ENCODE assay signal across 27 mouse cellular contexts in genomic region chr5:100374703-100375102, GRCm38 (mm10). TPM values are rescaled to one million over a fixed set of nuclear protein-coding genes. Genes with fewer than 3 reads are reported as not detected.
A peak's percentile ranks its signal among the peaks of the same experiment; 100 is the strongest.
DNase-seq lines count a peak whose midpoint lies in the region; ATAC-seq lines count a peak whose summit lies in the region.
"Had no signal": no experiment of that assay in that cellular context is flagged by ENCODE, and none has a peak within 500 bp of the region (broad histone marks: within the 10 kb centered on the region; RNA-seq: fewer than 3 reads in every experiment).

No protein-coding gene starts in this region.

- no peaks in the 10 kb centered on the region for H3K9me3 ChIP-seq in hindbrain, embryonic 15.5 days
- no peaks in the 10 kb centered on the region for H3K9me3 ChIP-seq in hindbrain, embryonic 10.5 days
- no peaks in the 10 kb centered on the region for H3K9me3 ChIP-seq in limb, embryonic 11.5 days (ENCODE audit: control insufficient read depth, low read length)
- H3K9me3 ChIP-seq in limb, embryonic 10.5 days (replicated peaks): no peaks in the 10 kb centered on the region
- no peaks in the 10 kb centered on the region for H3K9me3 ChIP-seq in embryonic facial prominence, embryonic 13.5 days
- no peaks in the 10 kb centered on the region for H3K9me3 ChIP-seq in intestine, embryonic 15.5 days
- H3K9me3 ChIP-seq: G1E; limb, embryonic 15.5 days; midbrain, embryonic 15.5 days; stomach, embryonic 15.5 days had no signal

- H3K4me1 ChIP-seq in hindbrain, embryonic 15.5 days (replicated peaks): no peaks in the 10 kb centered on the region; the same call in 1 of the 2 replicates
- H3K4me1 ChIP-seq in hindbrain, embryonic 10.5 days (replicated peaks): no peaks in the 10 kb centered on the region
- H3K4me1 ChIP-seq in limb, embryonic 11.5 days (ENCODE audit: control insufficient read depth, insufficient read depth, low read length): no peaks in the 10 kb centered on the region
- no peaks in the 10 kb centered on the region for H3K4me1 ChIP-seq in limb, embryonic 10.5 days
- H3K4me1 ChIP-seq in embryonic facial prominence, embryonic 13.5 days: no peaks in the 10 kb centered on the region
- no peaks in the 10 kb centered on the region for H3K4me1 ChIP-seq in intestine, embryonic 15.5 days (replicated peaks)
- H3K4me1 ChIP-seq: limb, embryonic 15.5 days; midbrain, embryonic 15.5 days; stomach, embryonic 15.5 days had no signal

- WGBS in hindbrain, embryonic 15.5 days: 100% methylated on average over 2 of the region's 2 CpGs
- 92% methylated on average over 2 of the region's 2 CpGs for WGBS in hindbrain, embryonic 10.5 days
- WGBS in limb, embryonic 11.5 days: 91% methylated on average over 2 of the region's 2 CpGs
- 93% methylated on average over 2 of the region's 2 CpGs for WGBS in limb, embryonic 10.5 days
- WGBS in embryonic facial prominence, embryonic 13.5 days: 97% methylated on average over 2 of the region's 2 CpGs
- 91% methylated on average over 2 of the region's 2 CpGs for WGBS in intestine, embryonic 15.5 days

- H3K27ac ChIP-seq in hindbrain, embryonic 15.5 days (replicated peaks): no peak overlapping the region
- H3K27ac ChIP-seq in hindbrain, embryonic 10.5 days: no peak overlapping the region
- H3K27ac ChIP-seq in limb, embryonic 11.5 days (replicated peaks; ENCODE audit: low read depth, low read length): no peak overlapping the region
- H3K27ac ChIP-seq in limb, embryonic 10.5 days: no peak overlapping the region
- H3K27ac ChIP-seq in embryonic facial prominence, embryonic 13.5 days: no peak overlapping the region
- H3K27ac ChIP-seq in intestine, embryonic 15.5 days: no peak overlapping the region
- H3K27ac ChIP-seq: hindbrain, postnatal 0 days; limb, embryonic 15.5 days; midbrain, embryonic 15.5 days; stomach, embryonic 15.5 days had no signal

- H3K4me3 ChIP-seq in hindbrain, embryonic 15.5 days: no peak overlapping the region
- H3K4me3 ChIP-seq in hindbrain, embryonic 10.5 days: no peak overlapping the region
- H3K4me3 ChIP-seq in limb, embryonic 11.5 days (ENCODE audit: low read depth, low read length): no peak overlapping the region
- H3K4me3 ChIP-seq in limb, embryonic 10.5 days: no peak overlapping the region
- H3K4me3 ChIP-seq in embryonic facial prominence, embryonic 13.5 days: no peak overlapping the region
- no peak overlapping the region for H3K4me3 ChIP-seq in intestine, embryonic 15.5 days (replicated peaks)
- H3K4me3 ChIP-seq: limb, embryonic 15.5 days; midbrain, embryonic 15.5 days; stomach, embryonic 15.5 days had no signal

- no peak overlapping the region for H3K4me2 ChIP-seq in hindbrain, embryonic 15.5 days
- no peak overlapping the region for H3K4me2 ChIP-seq in limb, embryonic 11.5 days (ENCODE audit: low read depth, severe bottlenecking)
- no peak overlapping the region for H3K4me2 ChIP-seq in embryonic facial prominence, embryonic 13.5 days
- H3K4me2 ChIP-seq in intestine, embryonic 15.5 days (replicated peaks): no peak overlapping the region
- H3K4me2 ChIP-seq: heart, embryonic 11.5 days; limb, embryonic 15.5 days; lung, embryonic 14.5 days; midbrain, embryonic 15.5 days; stomach, embryonic 15.5 days had no signal

- no peak for DNase-seq in hindbrain, embryonic 10.5 days (ENCODE audit: low spot score)
- DNase-seq in limb, embryonic 11.5 days (ENCODE audit: low spot score): no peak
- DNase-seq in limb, embryonic 10.5 days (ENCODE audit: low spot score): no peak
- DNase-seq in right cerebral cortex, adult 18-20 months: no peak
- DNase-seq: B cell, adult 2 months; cerebellum, adult 11-12 months; cerebellum, postnatal 14 days; forebrain, postnatal 0 days; gastrocnemius, postnatal 14 days; heart, adult 11 months; heart, postnatal 10 days; kidney, adult 2 months; kidney, postnatal 36 days; layer of hippocampus, adult 9-11 months; lung, embryonic 14.5 days; lung, postnatal 4 days had no signal

- no peak overlapping the region for H3K9ac ChIP-seq in hindbrain, embryonic 15.5 days
- no peak overlapping the region for H3K9ac ChIP-seq in limb, embryonic 11.5 days (ENCODE audit: low read length)
- no peak overlapping the region for H3K9ac ChIP-seq in embryonic facial prominence, embryonic 13.5 days
- no peak overlapping the region for H3K9ac ChIP-seq in intestine, embryonic 15.5 days
- H3K9ac ChIP-seq: forebrain, postnatal 0 days; limb, embryonic 15.5 days; lung, embryonic 14.5 days; midbrain, embryonic 15.5 days; stomach, embryonic 15.5 days had no signal

- peak; percentile 17; the same call in 1 of the 2 replicates for ATAC-seq in hindbrain, embryonic 15.5 days (ENCODE audit: low FRiP score, low read depth)
- peak; percentile 21; the same call in 1 of the 2 replicates for ATAC-seq in limb, embryonic 11.5 days (ENCODE audit: insufficient number of reproducible peaks, low FRiP score, low TSS enrichment, low read depth)
- 0 out of 2 replicates have a peak, but pooled peaks have one; percentile 15 for ATAC-seq in embryonic facial prominence, embryonic 13.5 days (ENCODE audit: insufficient number of reproducible peaks, insufficient read depth, low FRiP score, low TSS enrichment, low read depth)
- 0 out of 2 replicates have a peak, but pooled peaks have one; percentile 10 for ATAC-seq in intestine, embryonic 15.5 days
- ATAC-seq: Patski had no signal

- H3K36me3 ChIP-seq in hindbrain, embryonic 15.5 days: peaks cover 68% of the 10 kb centered on the region
- peaks cover 90% of the 10 kb centered on the region for H3K36me3 ChIP-seq in hindbrain, embryonic 10.5 days
- H3K36me3 ChIP-seq in limb, embryonic 11.5 days (ENCODE audit: control insufficient read depth, insufficient read depth, low read length): peaks cover 19% of the 10 kb centered on the region
- H3K36me3 ChIP-seq in limb, embryonic 10.5 days: peaks cover 93% of the 10 kb centered on the region
- peaks cover 94% of the 10 kb centered on the region for H3K36me3 ChIP-seq in embryonic facial prominence, embryonic 13.5 days
- peaks cover 27% of the 10 kb centered on the region for H3K36me3 ChIP-seq in intestine, embryonic 15.5 days

- H3K27me3 ChIP-seq in hindbrain, embryonic 15.5 days: no peaks in the 10 kb centered on the region
- no peaks in the 10 kb centered on the region for H3K27me3 ChIP-seq in hindbrain, embryonic 10.5 days (ENCODE audit: insufficient read depth, poor library complexity, severe bottlenecking)
- H3K27me3 ChIP-seq in limb, embryonic 11.5 days (ENCODE audit: control insufficient read depth, insufficient read depth, low read length): no peaks in the 10 kb centered on the region
- H3K27me3 ChIP-seq in limb, embryonic 10.5 days (ENCODE audit: low read depth, poor library complexity, severe bottlenecking): no peaks in the 10 kb centered on the region
- no peaks in the 10 kb centered on the region for H3K27me3 ChIP-seq in embryonic facial prominence, embryonic 13.5 days
- H3K27me3 ChIP-seq in intestine, embryonic 15.5 days (replicated peaks): no peaks in the 10 kb centered on the region
- H3K27me3 ChIP-seq: CH12.LX; limb, embryonic 15.5 days; midbrain, embryonic 15.5 days; Patski; stomach, embryonic 15.5 days had no signal

RNA-seq across cellular contexts. Expression of gene Sec31a, which starts 41.3 kb away (rescaled TPM):
- 86.4 and 95.4 TPM in 2 replicates for polyA plus RNA-seq in hindbrain, embryonic 15.5 days (2015; fragmentation: Nextera tagmentation; extraction: Ambion mirVana)
- 108 and 114 TPM in 2 replicates for polyA plus RNA-seq in hindbrain, embryonic 10.5 days (2016; fragmentation: Nextera tagmentation; extraction: Ambion mirVana)
- polyA plus RNA-seq in limb, embryonic 11.5 days (2014; fragmentation: Nextera tagmentation; extraction: Ambion mirVana): 136 and 149 TPM in 2 replicates
- 117 and 131 TPM in 2 replicates for polyA plus RNA-seq in limb, embryonic 10.5 days (2016; fragmentation: Nextera tagmentation; extraction: Ambion mirVana)
- 203 and 220 TPM in 2 replicates for polyA plus RNA-seq in embryonic facial prominence, embryonic 13.5 days (2015; fragmentation: Nextera tagmentation; extraction: Ambion mirVana)
- 179 and 181 TPM in 2 replicates for polyA plus RNA-seq in intestine, embryonic 15.5 days (2015; fragmentation: Nextera tagmentation; extraction: Ambion mirVana)
